Mouse (Mus musculus) heart, embryonic 11.5 days (tissue): ENCODE data around the gene Tspan14. TPM values are rescaled to one million over a fixed set of nuclear protein-coding genes. Genes with fewer than 3 reads are reported as not detected.

ENCODE experiments used
- ATAC-seq: fragments of 200-750 bp; cut with Nextera tagmentation; replicated peaks from 2 replicates; pipeline ENCODE4 v1.8.0; 2017; ENCODE audit warnings: moderate library complexity; ENCODE audit not compliant: insufficient number of reproducible peaks, low FRiP score, low TSS enrichment
- H3K27ac ChIP-seq: fragments of 300-500 bp; sonication (generic); 2 replicates; pipeline ENCODE4 v1.5.1; 2014; ENCODE audit warnings: mild to moderate bottlenecking, low read depth, low read length
- H3K27me3 ChIP-seq: fragments of 300-500 bp; sonication (generic); 2 replicates; pipeline ENCODE4 v1.6.1; 2014; ENCODE audit warnings: mild to moderate bottlenecking, low read length, mixed read lengths; ENCODE audit not compliant: control insufficient read depth, insufficient read depth
- H3K36me3 ChIP-seq: fragments of 300-500 bp; sonication (generic); 2 replicates; pipeline ENCODE4 v1.6.1; 2014; ENCODE audit warnings: mild to moderate bottlenecking, low read length, moderate library complexity, mixed read lengths; ENCODE audit not compliant: control insufficient read depth, insufficient read depth
- H3K4me1 ChIP-seq: fragments of 300-500 bp; sonication (generic); 2 replicates; pipeline ENCODE4 v1.6.1; 2014; ENCODE audit warnings: low read length; ENCODE audit not compliant: control insufficient read depth, insufficient read depth
- H3K4me2 ChIP-seq: fragments of 300-500 bp; sonication (generic); 2 replicates; pipeline ENCODE4 v1.6.1; 2014; ENCODE audit warnings: mild to moderate bottlenecking, moderate library complexity
- H3K4me3 ChIP-seq: fragments of 300-500 bp; sonication (generic); 2 replicates; pipeline ENCODE4 v1.5.1; 2014; ENCODE audit warnings: low read depth, low read length
- H3K9ac ChIP-seq: fragments of 300-500 bp; sonication (generic); 2 replicates; pipeline ENCODE4 v1.6.1; 2014; ENCODE audit warnings: mild to moderate bottlenecking, low read depth, low read length, moderate library complexity
- H3K9me3 ChIP-seq: fragments of 300-500 bp; sonication (generic); replicated peaks from 2 replicates; pipeline ENCODE4 v1.6.1; 2016; ENCODE audit warnings: low read length; ENCODE audit not compliant: control insufficient read depth
- WGBS: fragments of 180-500 bp; shearing (Covaris S2); extraction: QIAGEN DNeasy Blood & Tissue Kit; methylation state at CpG from one replicate; pipeline ENCODE4 v1.1.7; 2014; ENCODE audit not compliant: insufficient replicate concordance; 5-methylcytosine and 5-hydroxymethylcytosine counted together
- polyA plus RNA-seq: library from polyadenylated mRNA; unstranded; fragments of >200 nt; fragmentation: Nextera tagmentation; extraction: Ambion mirVana; gene quantifications from 2 replicates; pipeline ENCODE4 v1.2.1, GENCODE M21; 2014

Tspan14 gene
- polyA plus RNA-seq, 1 experiment from 2014 or later, result 43.5 TPM

GRCm38 (mm10) chr14:40952715-40953114 lies 13.9 kb downstream of the Tspan14 start:
- H3K27ac ChIP-seq, result no peak overlapping the region
- WGBS, result 65% methylated on average over 2 of the region's 2 CpGs
- no peaks in the 10 kb centered on the region for H3K9me3 ChIP-seq
- no peaks in the 10 kb centered on the region for H3K27me3 ChIP-seq
- peaks cover 56% of the 10 kb centered on the region for H3K4me1 ChIP-seq
- H3K4me3 ChIP-seq, result no peak overlapping the region
- H3K4me2 ChIP-seq, result no peak overlapping the region
- no peak overlapping the region for H3K9ac ChIP-seq
- no peak for ATAC-seq
- H3K36me3 ChIP-seq, result no peaks in the 10 kb centered on the region

- Histone ChIP-seq H3K27ac (no peak overlapping the region), H3K9me3 (no peaks in the 10 kb centered on the region), H3K36me3 (no peaks in the 10 kb centered on the region), H3K27me3 (no peaks in the 10 kb centered on the region), H3K9ac (no peak overlapping the region), H3K4me2 (no peak overlapping the region), H3K4me1 (peaks cover 56% of the 10 kb centered on the region), H3K4me3 (no peak overlapping the region)
- 74% methylated on average over 3 of the region's 3 CpGs for WGBS
- no peak for ATAC-seq
Observed at GRCm38 (mm10) chr14:40952301-40952700, 14.3 kb downstream of the Tspan14 start.

- 84% methylated on average over 7 of the region's 7 CpGs for WGBS
- Histone ChIP-seq H3K9me3 (no peaks in the 10 kb centered on the region), H3K36me3 (no peaks in the 10 kb centered on the region), H3K9ac (no peak overlapping the region), H3K27me3 (no peaks in the 10 kb centered on the region), H3K4me1 (peaks cover 34% of the 10 kb centered on the region), H3K4me3 (no peak overlapping the region), H3K27ac (no peak overlapping the region), H3K4me2 (no peak overlapping the region)
- ATAC-seq, result no peak
Observed at GRCm38 (mm10) chr14:40949730-40950614, 16.6 kb downstream of the Tspan14 start.

GRCm38 (mm10) chr14:40949047-40949446 lies 17.6 kb downstream of the Tspan14 start:
- ATAC-seq, result 0 out of 2 replicates have a peak, but pooled peaks have one; percentile 3
- no peak overlapping the region for H3K9ac ChIP-seq
- H3K4me1 ChIP-seq, result peaks cover 29% of the 10 kb centered on the region

GRCm38 (mm10) chr14:40948522-40948921 lies 18.1 kb downstream of the Tspan14 start:
- no peaks in the 10 kb centered on the region for H3K36me3 ChIP-seq
- WGBS, result 90% methylated on average over 5 of the region's 5 CpGs
- H3K4me1 ChIP-seq, result peaks cover 27% of the 10 kb centered on the region
- H3K27me3 ChIP-seq, result no peaks in the 10 kb centered on the region
- H3K27ac ChIP-seq, result peak overlapping the region; percentile 41; the same call in 1 of the 2 replicates
- no peak overlapping the region for H3K4me2 ChIP-seq
- 0 out of 2 replicates have a peak, but pooled peaks have one; percentile 15 for ATAC-seq
- no peaks in the 10 kb centered on the region for H3K9me3 ChIP-seq
- no peak overlapping the region for H3K9ac ChIP-seq
- no peak overlapping the region for H3K4me3 ChIP-seq

More at GRCm38 (mm10) chr14:40949047-40949446, 17.6 kb downstream of the Tspan14 start:
- H3K4me2 ChIP-seq, result no peak overlapping the region
- H3K27me3 ChIP-seq, result no peaks in the 10 kb centered on the region
- 60% methylated on average over 3 of the region's 3 CpGs for WGBS
- no peak overlapping the region for H3K4me3 ChIP-seq
- H3K36me3 ChIP-seq, result no peaks in the 10 kb centered on the region
- no peaks in the 10 kb centered on the region for H3K9me3 ChIP-seq
- peak overlapping the region; percentile 37; the same call in 1 of the 2 replicates for H3K27ac ChIP-seq

GRCm38 (mm10) chr14:40947431-40948394 lies 18.9 kb downstream of the Tspan14 start:
- Histone ChIP-seq H3K9me3 (no peaks in the 10 kb centered on the region), H3K27me3 (no peaks in the 10 kb centered on the region), H3K9ac (peak overlapping the region; percentile 44; the same call in 1 of the 2 replicates), H3K36me3 (no peaks in the 10 kb centered on the region), H3K4me2 (peak overlapping the region; percentile 37), H3K27ac (0 out of 2 replicates have a peak overlapping the region, but pooled peaks have one; percentile 41), H3K4me1 (peaks cover 23% of the 10 kb centered on the region), H3K4me3 (no peak overlapping the region)
- 42% methylated on average over 14 of the region's 14 CpGs for WGBS
- ATAC-seq, result peak; percentile 74; the same call in 1 of the 2 replicates

GRCm38 (mm10) chr14:40943802-40944201 lies 22.8 kb downstream of the Tspan14 start:
- WGBS, result 73% methylated on average over 2 of the region's 2 CpGs
- Histone ChIP-seq H3K27ac (no peak overlapping the region), H3K9me3 (no peaks in the 10 kb centered on the region), H3K4me1 (peaks cover 14% of the 10 kb centered on the region), H3K4me3 (no peak overlapping the region), H3K4me2 (no peak overlapping the region), H3K9ac (no peak overlapping the region), H3K36me3 (no peaks in the 10 kb centered on the region), H3K27me3 (no peaks in the 10 kb centered on the region)
- ATAC-seq, result no peak

GRCm38 (mm10) chr14:40942429-40942828 lies 24.2 kb downstream of the Tspan14 start:
- WGBS, result 86% methylated on average over 2 of the region's 2 CpGs

More at GRCm38 (mm10) chr14:40942429-40942828, 24.2 kb downstream of the Tspan14 start:
- Histone ChIP-seq H3K4me1 (no peaks in the 10 kb centered on the region; the same call in 1 of the 2 replicates), H3K4me3 (no peak overlapping the region), H3K27me3 (no peaks in the 10 kb centered on the region), H3K36me3 (no peaks in the 10 kb centered on the region), H3K9ac (no peak overlapping the region), H3K9me3 (no peaks in the 10 kb centered on the region), H3K4me2 (no peak overlapping the region), H3K27ac (no peak overlapping the region)
- no peak for ATAC-seq
